Mouse (Mus musculus) urinary bladder, postnatal 10 days (tissue): ENCODE measurements around the gene Pitpnb.

Source experiments
- DNase-seq: peaks from one replicate; pipeline ENCODE4 v3.0.0; 2022; ENCODE audit warnings: low spot score

The Pitpnb gene

GRCm38 (mm10) chr5:111330417-111331098 lies at the start of gene Pitpnb:
Pitpnb (plus strand) TSS chr5:111330763.
- peak; percentile 91 for DNase-seq

- DNase-seq = no peak
Observed at GRCm38 (mm10) chr5:111284420-111285175, 46.0 kb upstream of the Pitpnb start.

- no peak for DNase-seq
Observed at GRCm38 (mm10) chr5:111287571-111287970, 43.0 kb upstream of the Pitpnb start.

- DNase-seq = no peak
Observed at GRCm38 (mm10) chr5:111288486-111288885, 42.1 kb upstream of the Pitpnb start.

GRCm38 (mm10) chr5:111290071-111290470 lies 40.5 kb upstream of the Pitpnb start:
- no peak for DNase-seq

- DNase-seq = no peak
Observed at GRCm38 (mm10) chr5:111291639-111292038, 38.9 kb upstream of the Pitpnb start.

- no peak for DNase-seq
Observed at GRCm38 (mm10) chr5:111297801-111298200, 32.8 kb upstream of the Pitpnb start.

- DNase-seq = no peak
Observed at GRCm38 (mm10) chr5:111298706-111299105, 31.9 kb upstream of the Pitpnb start.

- no peak for DNase-seq
Observed at GRCm38 (mm10) chr5:111300776-111301175, 29.8 kb upstream of the Pitpnb start.

- no peak for DNase-seq
Observed at GRCm38 (mm10) chr5:111301736-111302135, 28.8 kb upstream of the Pitpnb start.

GRCm38 (mm10) chr5:111304730-111305129 lies 25.8 kb upstream of the Pitpnb start:
- DNase-seq = no peak

GRCm38 (mm10) chr5:111310185-111310584 lies 20.4 kb upstream of the Pitpnb start:
- DNase-seq = no peak

- no peak for DNase-seq
Observed at GRCm38 (mm10) chr5:111313833-111314232, 16.7 kb upstream of the Pitpnb start.

GRCm38 (mm10) chr5:111315061-111315460 lies 15.5 kb upstream of the Pitpnb start:
- DNase-seq = no peak

GRCm38 (mm10) chr5:111317526-111317925 lies 13.0 kb upstream of the Pitpnb start:
- DNase-seq = no peak

GRCm38 (mm10) chr5:111318946-111319345 lies 11.6 kb upstream of the Pitpnb start:
- DNase-seq = no peak

- no peak for DNase-seq
Observed at GRCm38 (mm10) chr5:111325813-111326212, 4.8 kb upstream of the Pitpnb start.

- DNase-seq = no peak
Observed at GRCm38 (mm10) chr5:111327420-111327819, 3.1 kb upstream of the Pitpnb start.

GRCm38 (mm10) chr5:111329782-111330416 lies 664 bp upstream of the Pitpnb start:
- no peak for DNase-seq

- no peak for DNase-seq
Observed at GRCm38 (mm10) chr5:111331099-111331435, 504 bp downstream of the Pitpnb start.

- no peak for DNase-seq
Observed at GRCm38 (mm10) chr5:111335939-111336691, 5.6 kb downstream of the Pitpnb start.

GRCm38 (mm10) chr5:111341609-111342008 lies 11.0 kb downstream of the Pitpnb start:
- no peak for DNase-seq
